Mouse (Mus musculus): ENCODE measurements around the gene Tmem174.

Tmem174 gene

GRCm38 (mm10) chr13:98637145-98637544, at the start of gene Tmem174:
Gene Tmem174, minus strand, starts transcription at chr13:98637410.
- DNase-seq (ENCODE audit: low spot score) = no peak

GRCm38 (mm10) chr13:98684144-98684900, 47.1 kb upstream of the Tmem174 start:
- DNase-seq (ENCODE audit: low spot score) = no peak

GRCm38 (mm10) chr13:98683412-98683811, 46.2 kb upstream of the Tmem174 start:
- DNase-seq (ENCODE audit: low spot score) = no peak

- no peak for DNase-seq (ENCODE audit: low spot score)
These were observed 43.4 kb upstream of the Tmem174 start for GRCm38 (mm10) chr13:98680470-98681060.

GRCm38 (mm10) chr13:98679631-98680041, 42.4 kb upstream of the Tmem174 start:
- DNase-seq (ENCODE audit: low spot score) = no peak

- no peak for DNase-seq (ENCODE audit: low spot score)
These were observed 42.0 kb upstream of the Tmem174 start for GRCm38 (mm10) chr13:98679230-98679629.

- DNase-seq (ENCODE audit: low spot score) = no peak
These were observed 36.7 kb upstream of the Tmem174 start for GRCm38 (mm10) chr13:98673922-98674321.

GRCm38 (mm10) chr13:98669296-98669695, 32.1 kb upstream of the Tmem174 start:
- DNase-seq (ENCODE audit: low spot score) = no peak

GRCm38 (mm10) chr13:98667316-98667715, 30.1 kb upstream of the Tmem174 start:
- no peak for DNase-seq (ENCODE audit: low spot score)

- no peak for DNase-seq (ENCODE audit: low spot score)
These were observed 28.0 kb upstream of the Tmem174 start for GRCm38 (mm10) chr13:98665240-98665639.

- DNase-seq (ENCODE audit: low spot score) = no peak
These were observed 25.0 kb upstream of the Tmem174 start for GRCm38 (mm10) chr13:98662173-98662675.

- DNase-seq (ENCODE audit: low spot score) = peak; percentile 35
These were observed 18.8 kb upstream of the Tmem174 start for GRCm38 (mm10) chr13:98656034-98656471.

GRCm38 (mm10) chr13:98655346-98655745, 18.1 kb upstream of the Tmem174 start:
- DNase-seq (ENCODE audit: low spot score) = no peak

- DNase-seq (ENCODE audit: low spot score) = peak; percentile 15
These were observed 17.1 kb upstream of the Tmem174 start for GRCm38 (mm10) chr13:98654129-98654939.

GRCm38 (mm10) chr13:98652194-98652593, 15.0 kb upstream of the Tmem174 start:
- DNase-seq (ENCODE audit: low spot score) = peak; percentile 35

GRCm38 (mm10) chr13:98651228-98651977, 14.2 kb upstream of the Tmem174 start:
- no peak for DNase-seq (ENCODE audit: low spot score)

- DNase-seq (ENCODE audit: low spot score) = no peak
These were observed 10.8 kb upstream of the Tmem174 start for GRCm38 (mm10) chr13:98647775-98648568.

- DNase-seq (ENCODE audit: low spot score) = no peak
These were observed 1.4 kb upstream of the Tmem174 start for GRCm38 (mm10) chr13:98638507-98639166.

- DNase-seq (ENCODE audit: low spot score) = no peak
These were observed 639 bp downstream of the Tmem174 start for GRCm38 (mm10) chr13:98636571-98636970.

Data from layer of hippocampus, adult 11-12 months (tissue).